Mouse (Mus musculus): ENCODE data around the gene Gal3st1.

Gal3st1 gene

GRCm38 (mm10) chr11:4031961-4032360 is 48.5 kb downstream of the Gal3st1 start:
- DNase-seq (ENCODE audit: low read depth, low spot score): no peak

GRCm38 (mm10) chr11:4033471-4033870 is 50.0 kb downstream of the Gal3st1 start:
- no peak for DNase-seq (ENCODE audit: low read depth, low spot score)

GRCm38 (mm10) chr11:4034169-4034568 is 50.7 kb downstream of the Gal3st1 start:
- DNase-seq (ENCODE audit: low read depth, low spot score): no peak

DNA sequence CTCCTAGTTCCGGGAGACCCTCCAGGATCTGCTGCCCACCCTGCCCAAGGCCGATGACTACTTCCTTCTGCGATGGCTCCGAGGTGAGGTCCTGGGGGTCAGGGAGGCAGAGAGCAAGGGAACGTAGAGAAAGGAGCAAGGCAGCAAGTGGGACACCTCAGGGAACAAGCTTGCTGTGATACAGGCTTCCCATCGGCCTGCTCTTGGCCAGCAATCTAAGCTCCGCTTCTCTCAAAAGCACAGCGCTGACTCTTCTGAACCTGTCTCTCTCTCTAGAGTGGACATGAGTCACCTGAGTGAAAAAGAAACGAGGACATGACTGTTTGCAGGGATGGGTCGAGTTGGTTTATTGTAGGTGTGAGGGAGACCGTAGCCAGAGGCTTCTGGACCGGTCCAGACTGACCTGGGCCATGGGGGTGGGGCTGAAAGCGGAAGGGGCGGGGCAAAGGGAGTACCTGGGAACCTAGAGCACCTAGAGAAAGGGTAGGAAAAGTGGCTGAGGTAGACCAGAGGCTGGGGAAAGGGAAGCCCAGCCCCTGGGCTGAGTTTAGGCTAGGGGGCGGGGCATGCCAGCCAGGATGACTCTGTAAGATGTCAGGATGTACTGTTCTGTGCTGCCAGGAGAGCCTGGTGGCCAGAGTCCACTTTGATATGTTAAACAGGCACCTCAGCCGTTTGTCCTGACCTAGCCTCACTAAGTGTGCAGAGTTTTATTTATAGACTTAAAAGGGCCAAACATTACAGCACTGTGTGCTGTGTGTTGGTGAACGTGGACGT is 51.9 kb downstream of the Gal3st1 start:
- DNase-seq (ENCODE audit: low read depth, low spot score): no peak

DNA sequence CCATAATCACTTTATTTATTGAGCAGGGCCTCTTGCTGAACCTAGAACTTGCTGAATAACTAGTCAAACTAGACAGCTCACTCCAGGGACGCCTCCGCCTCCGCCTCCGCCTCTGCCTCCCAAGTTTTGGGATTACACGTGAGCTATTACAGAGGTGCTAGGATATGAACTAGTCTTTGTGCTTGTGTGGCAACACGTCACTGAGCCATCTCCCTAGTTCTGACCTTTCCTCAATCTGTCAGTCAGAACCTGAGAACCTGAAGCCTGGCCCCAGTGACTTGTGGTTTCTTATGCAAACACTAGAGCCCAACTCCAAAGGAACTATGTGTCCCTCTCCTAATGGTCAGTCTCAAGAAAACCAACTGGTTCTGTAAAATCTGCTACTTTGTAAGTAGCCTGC is 52.5 kb downstream of the Gal3st1 start:
- DNase-seq (ENCODE audit: low read depth, low spot score): no peak

DNA sequence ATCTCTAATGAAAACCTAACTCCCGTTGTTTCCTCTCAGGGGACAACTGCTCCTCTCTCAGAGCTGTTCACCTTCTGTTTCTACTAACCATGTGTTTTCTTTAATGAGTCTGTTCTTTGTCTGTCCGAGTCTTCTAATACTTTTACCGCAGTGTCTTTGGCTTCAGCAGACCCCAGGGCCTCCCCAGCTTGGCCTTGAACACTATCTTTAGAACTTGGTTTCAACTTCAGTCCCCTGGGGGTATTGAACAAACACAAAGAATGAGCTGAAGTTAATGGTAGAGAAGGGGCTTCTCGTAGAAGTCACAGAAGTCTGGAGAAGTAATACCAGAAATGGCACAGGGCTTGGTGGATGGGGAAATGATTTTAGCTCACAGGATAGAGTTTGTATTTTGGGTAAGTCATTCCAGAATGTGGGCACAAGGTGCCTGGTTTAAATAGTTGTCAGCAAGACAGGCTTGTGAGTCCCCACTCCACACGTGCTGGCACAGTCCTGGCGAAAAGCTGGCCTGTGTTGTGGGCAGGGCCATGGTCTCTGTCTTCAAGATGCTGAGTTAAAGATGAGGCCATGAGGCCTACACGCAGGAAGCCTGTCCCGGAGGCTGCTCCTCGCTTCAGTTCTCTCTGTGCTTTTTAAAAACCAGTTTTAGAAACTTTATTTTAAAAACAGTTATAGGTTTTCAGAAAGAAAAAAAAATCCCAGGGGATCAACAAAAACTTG is 53.1 kb downstream of the Gal3st1 start:
- no peak for DNase-seq (ENCODE audit: low read depth, low spot score)

GRCm38 (mm10) chr11:4039951-4040350 is 56.5 kb downstream of the Gal3st1 start:
- no peak for DNase-seq (ENCODE audit: low read depth, low spot score)

DNA sequence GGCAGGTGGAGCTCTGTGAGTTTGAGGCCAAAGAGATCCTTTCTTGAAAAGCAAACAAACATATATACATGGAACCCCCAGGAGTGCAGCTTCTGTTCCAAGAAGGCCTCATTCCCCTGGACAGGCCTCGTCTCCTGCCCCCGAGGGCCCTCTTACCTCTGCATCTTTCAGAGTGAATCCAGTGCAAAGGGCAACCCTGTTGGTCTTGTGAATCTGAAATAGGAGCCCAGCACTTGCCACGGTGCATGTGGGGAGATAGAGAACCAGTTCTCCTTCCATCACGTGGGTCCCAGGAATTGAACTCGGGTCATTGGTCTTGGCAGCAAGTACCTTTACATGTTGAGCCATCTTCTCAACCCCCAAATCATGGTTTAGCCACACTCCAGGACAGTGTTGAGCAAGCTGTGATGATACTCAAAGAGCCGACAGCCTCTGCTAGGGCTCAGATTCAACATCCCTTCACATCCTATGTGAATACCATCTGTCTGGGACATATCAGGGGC is 57.7 kb downstream of the Gal3st1 start:
- DNase-seq (ENCODE audit: low read depth, low spot score): no peak

DNA sequence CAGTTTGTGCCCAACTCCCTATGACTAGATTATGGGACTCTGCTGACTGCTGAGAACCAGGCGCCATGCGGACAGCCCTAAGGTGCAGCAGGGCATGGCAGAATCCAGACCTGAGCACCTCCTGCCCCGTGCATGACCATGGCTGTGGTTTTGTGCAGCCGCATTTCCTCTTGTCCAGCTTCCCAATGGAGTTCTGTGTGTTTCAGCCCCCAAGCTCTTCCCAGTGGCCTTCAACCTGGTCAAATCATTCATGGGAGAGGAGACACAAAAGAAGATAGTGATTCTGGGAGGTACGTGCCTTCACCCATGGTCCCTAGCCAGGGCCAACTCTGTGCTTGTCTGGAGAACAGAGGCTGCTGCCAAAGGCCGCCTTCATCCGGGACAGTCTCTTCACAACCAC is 59.6 kb downstream of the Gal3st1 start:
- no peak for DNase-seq (ENCODE audit: low read depth, low spot score)

DNA sequence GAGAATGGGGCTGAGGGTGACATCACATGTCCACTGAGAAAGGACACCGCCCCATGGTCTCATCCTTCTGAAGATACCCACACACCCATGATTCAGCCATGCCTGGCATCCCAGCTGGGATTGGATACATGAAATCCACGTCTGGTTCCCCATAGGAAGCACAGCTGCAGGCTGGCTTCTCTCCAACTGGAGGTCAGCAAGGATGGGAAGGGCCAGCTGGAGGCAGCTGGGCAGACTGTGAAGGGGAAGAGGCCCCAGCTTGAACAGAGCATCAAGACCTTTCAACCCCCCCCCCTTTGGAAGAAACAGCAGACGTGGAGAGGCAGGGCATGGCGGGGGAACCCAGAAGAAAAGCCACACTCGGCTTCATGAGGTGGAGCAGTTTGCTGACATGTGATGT is 63.1 kb downstream of the Gal3st1 start:
- DNase-seq (ENCODE audit: low read depth, low spot score): no peak

- no peak for DNase-seq (ENCODE audit: low read depth, low spot score)
Observed at GRCm38 (mm10) chr11:4047766-4048165, 64.3 kb downstream of the Gal3st1 start.

DNA sequence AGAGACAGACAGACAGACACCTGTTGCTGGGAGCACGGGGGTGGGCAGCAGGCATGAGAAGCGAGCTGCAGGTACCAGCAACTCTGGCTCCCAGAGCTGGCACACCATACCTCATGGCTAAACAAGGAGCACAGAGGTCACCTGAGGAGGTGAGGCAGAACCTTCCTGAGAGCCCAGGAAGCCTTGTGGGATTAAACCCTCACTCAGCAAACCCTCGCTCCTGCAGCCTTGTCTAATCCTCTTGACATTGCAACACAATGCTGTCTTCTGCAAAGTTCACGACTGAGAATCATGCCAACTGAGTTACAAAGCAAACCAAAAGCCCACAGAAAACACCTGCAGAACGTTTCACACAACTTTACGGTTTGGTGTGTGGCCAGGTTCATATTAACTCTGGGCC is 65.0 kb downstream of the Gal3st1 start:
- DNase-seq (ENCODE audit: low read depth, low spot score): no peak
